Mouse (Mus musculus) embryonic facial prominence, embryonic 11.5 days (tissue): ENCODE measurements at regions not wholly inside any gene's neighbourhood (a gene's known extent, or its start where the extent isn't known, plus 50 kb on each side); places are given as distances from the start of the nearest gene placed in this dataset.

Source experiments
- ATAC-seq: fragments of 200-750 bp; cut with Nextera tagmentation; replicated peaks from 2 replicates; pipeline ENCODE4 v1.8.0; 2017; ENCODE audit warnings: low read depth; ENCODE audit not compliant: insufficient number of reproducible peaks, low FRiP score, low TSS enrichment
- DNase-seq: peaks from one replicate; pipeline ENCODE4 v3.0.0-alpha.2; 2015; ENCODE audit warnings: low spot score
- H3K27ac ChIP-seq: fragments of 300-500 bp; sonication (generic); replicated peaks from 2 replicates; pipeline ENCODE4 v1.5.1; 2014; ENCODE audit warnings: mild to moderate bottlenecking, low read depth, low read length, control low read depth
- H3K27me3 ChIP-seq: fragments of 300-500 bp; sonication (generic); 2 replicates; pipeline ENCODE4 v1.6.1; 2014; ENCODE audit warnings: mild to moderate bottlenecking, low read length, moderate library complexity, mixed read lengths; ENCODE audit not compliant: control insufficient read depth, insufficient read depth
- H3K36me3 ChIP-seq: fragments of 300-500 bp; sonication (generic); replicated peaks from 2 replicates; pipeline ENCODE4 v1.6.1; 2014; ENCODE audit warnings: low read depth, mild to moderate bottlenecking, low read length, moderate library complexity, mixed read lengths; ENCODE audit not compliant: control insufficient read depth, insufficient read depth
- H3K4me1 ChIP-seq: fragments of 300-500 bp; sonication (generic); 2 replicates; pipeline ENCODE4 v1.6.1; 2014; ENCODE audit warnings: low read length, mixed read lengths; ENCODE audit not compliant: control insufficient read depth, insufficient read depth
- H3K4me2 ChIP-seq: fragments of 300-500 bp; sonication (generic); 2 replicates; pipeline ENCODE4 v1.6.1; 2014; ENCODE audit warnings: low read depth, mild to moderate bottlenecking, control low read depth, low read length, moderate library complexity
- H3K4me3 ChIP-seq: fragments of 300-500 bp; sonication (generic); 2 replicates; pipeline ENCODE4 v1.5.1; 2014; ENCODE audit warnings: low read depth, low read length, control low read depth
- H3K9ac ChIP-seq: fragments of 300-500 bp; sonication (generic); replicated peaks from 2 replicates; pipeline ENCODE4 v1.6.1; 2014; ENCODE audit warnings: mild to moderate bottlenecking, control low read depth, low read length
- H3K9me3 ChIP-seq: fragments of 300-500 bp; sonication (generic); replicated peaks from 2 replicates; pipeline ENCODE4 v1.6.1; 2016; ENCODE audit warnings: mild to moderate bottlenecking, low read length, inconsistent platforms, mixed read lengths; ENCODE audit not compliant: control insufficient read depth
- WGBS: fragments of 180-500 bp; shearing (Covaris S2); extraction: QIAGEN DNeasy Blood & Tissue Kit; methylation state at CpG from one replicate; pipeline ENCODE4 v1.1.7; 2014; 5-methylcytosine and 5-hydroxymethylcytosine counted together

- H3K4me3 ChIP-seq = no peak overlapping the region
Measured at GRCm38 (mm10) chr2:143199583-143200249, 121.4 kb downstream of the Otor start.

GRCm38 (mm10) chr2:143206053-143206452 lies 127.8 kb downstream of the Otor start:
- H3K4me2 ChIP-seq = no peak overlapping the region
- no peak for ATAC-seq
- H3K4me3 ChIP-seq = no peak overlapping the region
- no peak overlapping the region for H3K27ac ChIP-seq
- no peaks in the 10 kb centered on the region for H3K36me3 ChIP-seq
- no peaks in the 10 kb centered on the region for H3K27me3 ChIP-seq
- no peaks in the 10 kb centered on the region for H3K4me1 ChIP-seq
- no peaks in the 10 kb centered on the region for H3K9me3 ChIP-seq
- no peak overlapping the region for H3K9ac ChIP-seq
- no peak for DNase-seq

More at GRCm38 (mm10) chr2:143199583-143200249, 121.4 kb downstream of the Otor start:
- Histone ChIP-seq H3K27ac (no peak overlapping the region), H3K9me3 (no peaks in the 10 kb centered on the region), H3K27me3 (no peaks in the 10 kb centered on the region), H3K4me1 (no peaks in the 10 kb centered on the region), H3K4me2 (no peak overlapping the region), H3K36me3 (no peaks in the 10 kb centered on the region), H3K9ac (no peak overlapping the region)
- ATAC-seq (no peak), DNase-seq (no peak)
- WGBS = 88% methylated on average over 11 of the region's 11 CpGs

- ATAC-seq = no peak
- no peak overlapping the region for H3K4me2 ChIP-seq
- WGBS = 42% methylated on average over 5 of the region's 5 CpGs
- no peaks in the 10 kb centered on the region for H3K27me3 ChIP-seq
- no peaks in the 10 kb centered on the region for H3K36me3 ChIP-seq
- no peak overlapping the region for H3K9ac ChIP-seq
- DNase-seq = peak; percentile 90
- no peak overlapping the region for H3K27ac ChIP-seq
- H3K4me3 ChIP-seq = no peak overlapping the region
- H3K4me1 ChIP-seq = no peaks in the 10 kb centered on the region
- H3K9me3 ChIP-seq = no peaks in the 10 kb centered on the region
Measured at GRCm38 (mm10) chr2:143207191-143207590, 128.9 kb downstream of the Otor start.

GRCm38 (mm10) chr2:143217251-143217650 lies 139.0 kb downstream of the Otor start:
- H3K27ac ChIP-seq = no peak overlapping the region
- no peaks in the 10 kb centered on the region for H3K27me3 ChIP-seq
- no peak overlapping the region for H3K4me3 ChIP-seq
- no peak for DNase-seq
- H3K4me2 ChIP-seq = no peak overlapping the region
- ATAC-seq = no peak
- H3K4me1 ChIP-seq = no peaks in the 10 kb centered on the region
- no peaks in the 10 kb centered on the region; the same call in 1 of the 2 replicates for H3K9me3 ChIP-seq
- 82% methylated on average over 5 of the region's 5 CpGs for WGBS
- no peak overlapping the region for H3K9ac ChIP-seq
- H3K36me3 ChIP-seq = no peaks in the 10 kb centered on the region

GRCm38 (mm10) chr2:143217760-143218358 lies 139.6 kb downstream of the Otor start:
- WGBS = 80% methylated on average over 5 of the region's 5 CpGs
- H3K27ac ChIP-seq = no peak overlapping the region
- no peaks in the 10 kb centered on the region for H3K4me1 ChIP-seq

GRCm38 (mm10) chr2:143222326-143222725 lies 144.1 kb downstream of the Otor start:
- Histone ChIP-seq H3K27ac (no peak overlapping the region), H3K4me2 (no peak overlapping the region), H3K9me3 (no peaks in the 10 kb centered on the region), H3K4me1 (no peaks in the 10 kb centered on the region), H3K27me3 (no peaks in the 10 kb centered on the region), H3K9ac (no peak overlapping the region), H3K36me3 (no peaks in the 10 kb centered on the region), H3K4me3 (no peak overlapping the region)
- ATAC-seq (no peak), DNase-seq (no peak)
- WGBS = 73% methylated on average over 1 of the region's 1 CpGs

More at GRCm38 (mm10) chr2:143217760-143218358, 139.6 kb downstream of the Otor start:
- H3K36me3 ChIP-seq = no peaks in the 10 kb centered on the region
- ATAC-seq (no peak), DNase-seq (no peak)
- H3K9me3 ChIP-seq = no peaks in the 10 kb centered on the region; the same call in 1 of the 2 replicates
- H3K9ac ChIP-seq = no peak overlapping the region
- no peak overlapping the region for H3K4me2 ChIP-seq
- no peaks in the 10 kb centered on the region for H3K27me3 ChIP-seq
- no peak overlapping the region for H3K4me3 ChIP-seq

- no peaks in the 10 kb centered on the region for H3K4me1 ChIP-seq
- ATAC-seq (no peak), DNase-seq (no peak)
- H3K9me3 ChIP-seq = no peaks in the 10 kb centered on the region
- H3K36me3 ChIP-seq = no peaks in the 10 kb centered on the region
- WGBS = 74% methylated on average over 4 of the region's 4 CpGs
- no peaks in the 10 kb centered on the region for H3K27me3 ChIP-seq
- no peak overlapping the region for H3K4me3 ChIP-seq
- no peak overlapping the region for H3K4me2 ChIP-seq
- H3K27ac ChIP-seq = no peak overlapping the region
- no peak overlapping the region for H3K9ac ChIP-seq
Measured at GRCm38 (mm10) chr2:143224410-143225130, 146.3 kb downstream of the Otor start.

GRCm38 (mm10) chr2:143233795-143234194 lies 155.5 kb downstream of the Otor start:
- Histone ChIP-seq H3K27ac (no peak overlapping the region), H3K4me2 (no peak overlapping the region), H3K4me1 (no peaks in the 10 kb centered on the region), H3K36me3 (no peaks in the 10 kb centered on the region), H3K4me3 (no peak overlapping the region), H3K9ac (no peak overlapping the region), H3K9me3 (no peaks in the 10 kb centered on the region), H3K27me3 (no peaks in the 10 kb centered on the region)
- ATAC-seq (no peak), DNase-seq (no peak)
- WGBS = 80% methylated on average over 7 of the region's 7 CpGs
